Mouse (Mus musculus) right cerebral cortex, postnatal 25 days (tissue): ENCODE measurements around the gene Bcl7b.
"Not testable (repeated sequence)": the region's sequence is repeated elsewhere in the genome, so short reads cannot be mapped to it uniquely, and the experiment has no call there.

Experiments
- DNase-seq: peaks from one replicate; pipeline ENCODE4 v3.0.0; 2022

Gene Bcl7b

DNA sequence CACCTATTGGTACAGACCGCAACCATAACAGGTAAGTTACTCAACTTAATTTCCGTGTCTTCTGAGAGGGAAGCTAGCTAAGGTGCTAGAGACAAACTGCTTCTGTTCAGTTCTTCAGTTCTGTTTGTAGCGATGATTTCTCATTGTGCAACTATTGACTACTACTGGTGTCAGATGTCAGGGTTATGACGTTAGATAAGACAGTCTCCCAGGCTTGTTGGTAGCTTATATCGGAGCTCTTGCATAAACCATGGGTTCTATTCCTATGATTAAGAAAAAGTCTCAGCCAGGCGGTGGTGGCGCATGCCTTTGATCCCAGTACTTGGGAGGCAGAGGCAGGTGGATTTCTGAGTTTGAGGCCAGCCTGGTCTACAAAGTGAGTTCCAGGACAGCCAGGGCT is 54.0 kb downstream of the Bcl7b start:
- DNase-seq: no peak

DNA sequence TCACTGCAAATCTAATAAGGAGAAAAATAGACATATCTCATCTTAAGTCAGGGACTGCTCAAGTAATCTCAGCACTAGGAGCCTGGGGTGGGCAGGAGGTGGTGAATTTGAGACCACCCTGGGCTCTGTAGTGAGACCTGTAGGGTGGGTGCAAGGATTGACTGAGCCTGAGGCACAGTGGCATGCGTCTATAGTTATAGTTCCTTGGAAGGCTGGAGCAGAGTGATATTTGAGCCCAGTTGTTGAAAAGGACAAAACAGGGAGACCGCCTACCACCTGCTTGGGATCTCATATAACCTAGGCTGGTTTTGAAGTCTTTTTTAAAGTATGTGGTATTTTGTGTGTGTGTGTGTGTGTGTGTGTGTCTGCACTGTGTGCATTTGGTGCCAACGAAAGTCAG is 56.1 kb downstream of the Bcl7b start:
- DNase-seq: no peak

DNA sequence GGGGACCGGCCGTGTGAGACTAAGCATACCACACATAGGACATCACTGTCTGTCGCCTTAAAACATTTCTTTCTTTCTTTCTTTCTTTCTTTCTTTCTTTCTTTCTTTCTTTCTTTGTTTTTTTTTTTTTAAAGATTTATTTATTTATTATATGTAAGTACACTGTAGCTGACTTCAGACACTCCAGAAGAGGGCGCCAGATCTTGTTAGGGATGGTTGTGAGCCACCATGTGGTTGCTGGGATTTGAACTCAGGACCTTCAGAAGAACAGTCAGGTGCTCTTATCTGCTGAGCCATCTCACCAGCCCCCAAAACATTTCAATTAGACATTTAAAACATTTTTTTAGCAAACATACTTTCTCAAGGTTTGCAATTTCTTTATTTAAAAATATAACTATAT is 57.8 kb downstream of the Bcl7b start:
- not testable (repeated sequence) for DNase-seq

DNA sequence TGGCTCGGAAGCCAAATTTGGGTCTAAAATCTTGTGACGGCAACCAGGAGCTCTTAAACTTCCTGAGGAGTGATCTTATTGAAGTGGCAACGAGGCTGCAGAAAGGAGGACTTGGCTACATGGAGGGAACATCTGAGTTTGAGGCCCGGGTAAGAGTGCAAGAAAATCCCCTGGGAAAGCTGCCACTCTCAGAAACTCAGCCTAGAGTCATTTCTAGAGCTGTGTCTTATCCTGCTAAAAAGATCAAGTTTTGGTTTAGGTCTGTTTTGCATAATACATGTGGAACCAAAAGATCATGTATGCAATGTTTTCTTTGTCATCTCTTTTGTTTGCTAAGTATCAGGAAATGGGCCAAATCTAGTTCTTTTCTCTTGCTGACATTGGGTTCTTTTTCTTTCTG is 62.1 kb downstream of the Bcl7b start:
- DNase-seq: no peak
